Mouse (Mus musculus) adrenal gland, postnatal 36 days (tissue): ENCODE measurements around the gene Cstad. TPM values are rescaled to one million over a fixed set of nuclear protein-coding genes. Genes with fewer than 3 reads are reported as not detected.

Experiments used
- DNase-seq, 2 experiments: peaks; one replicate each; pipeline ENCODE4 v3.0.0; 2021; ENCODE audit warnings: mixed read lengths in 1 of 2
- long read RNA-seq, 2 experiments: library from polyadenylated mRNA; stranded (forward); transcript quantifications; one replicate each; pipeline ENCODE4 v2.0.0; 2021; ENCODE audit warnings: borderline sequencing depth in 2 of 2
- total RNA-seq, 2 experiments: library from RNA; stranded (reverse); gene quantifications; 2 replicates each; pipeline ENCODE4 v1.2.3; 2021

Cstad gene
- 1 to 10 TPM in 1 of 2 experiments, under 1 TPM in 1; 0.40 to 2.1 TPM for total RNA-seq
- long read RNA-seq, experiment 1, partial matches to known transcripts: 0 of 1 reads
- long read RNA-seq, experiment 1, other reads (novel, unspliced or antisense): 0 of 1 reads
- long read RNA-seq, experiment 2, partial matches to known transcripts: 0 of 1 reads
- long read RNA-seq, experiment 2, other reads (novel, unspliced or antisense): 0 of 1 reads

GRCm38 (mm10) chr2:30594641-30595379 lies at the start of gene Cstad:
TSS of gene Cstad (plus strand) at chr2:30595040.
- DNase-seq: peak; percentile 65 to 84

DNA sequence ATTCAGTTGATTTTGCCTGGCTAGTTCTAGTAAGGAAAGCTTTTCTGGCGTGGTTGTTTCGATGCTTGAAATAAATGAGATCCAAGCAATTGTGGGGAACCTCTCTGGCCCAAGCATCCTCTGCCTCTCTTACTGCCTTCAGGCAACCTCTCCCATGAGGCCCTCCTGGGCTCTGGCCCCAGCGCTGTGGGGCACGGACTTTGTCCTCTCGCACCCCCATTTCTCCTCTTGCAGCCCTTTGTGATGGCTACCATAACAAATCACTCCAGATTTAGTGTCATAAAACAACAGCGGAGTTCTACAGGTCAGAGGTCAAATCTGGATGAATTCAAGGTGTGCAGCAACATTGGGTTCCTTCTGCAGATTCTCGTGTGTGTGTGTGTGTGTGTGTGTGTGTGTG lies 49.1 kb upstream of the Cstad start:
- DNase-seq: no peak

- DNase-seq: no peak
Observed at GRCm38 (mm10) chr2:30546219-30546618, 48.6 kb upstream of the Cstad start.

DNA sequence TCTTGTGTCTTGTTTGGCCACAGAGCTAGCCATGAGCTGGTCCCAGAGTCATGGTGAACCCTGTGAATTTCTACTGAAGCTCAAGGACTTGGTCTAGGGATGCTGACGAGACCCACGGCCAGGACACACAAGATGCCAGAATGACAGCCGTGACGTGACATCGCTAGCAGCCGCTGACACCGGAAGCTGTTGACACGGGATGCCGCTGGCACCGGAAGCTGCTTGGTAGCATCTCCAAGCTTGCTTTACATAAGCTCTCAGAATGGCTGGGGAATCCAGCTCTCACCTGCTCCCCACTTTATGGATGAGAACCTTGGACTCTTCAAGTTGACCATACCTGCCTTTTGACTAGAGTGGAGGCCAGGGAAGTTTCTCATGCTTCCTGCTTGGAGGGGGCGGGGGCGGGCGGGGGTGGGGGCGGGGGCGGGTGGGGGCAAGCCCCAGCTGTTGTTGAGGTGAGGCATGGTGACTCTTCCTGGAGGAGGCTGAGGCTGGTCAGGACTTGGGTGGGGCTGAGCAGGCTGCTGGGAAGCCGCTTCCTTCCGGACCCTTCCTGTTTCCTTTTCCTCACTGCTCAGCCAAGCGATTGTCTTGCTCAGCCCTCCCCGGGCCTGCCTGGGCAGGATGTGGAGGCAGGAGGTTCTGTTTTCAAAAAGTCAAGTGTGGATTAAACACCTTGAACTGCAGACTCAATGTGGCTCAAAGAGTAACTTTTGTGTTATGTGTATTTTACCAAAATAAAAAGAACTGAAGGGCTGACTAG lies 47.2 kb upstream of the Cstad start:
- DNase-seq: peak; percentile 58 to 61

GRCm38 (mm10) chr2:30551579-30551978 lies 43.3 kb upstream of the Cstad start:
- DNase-seq: no peak

DNA sequence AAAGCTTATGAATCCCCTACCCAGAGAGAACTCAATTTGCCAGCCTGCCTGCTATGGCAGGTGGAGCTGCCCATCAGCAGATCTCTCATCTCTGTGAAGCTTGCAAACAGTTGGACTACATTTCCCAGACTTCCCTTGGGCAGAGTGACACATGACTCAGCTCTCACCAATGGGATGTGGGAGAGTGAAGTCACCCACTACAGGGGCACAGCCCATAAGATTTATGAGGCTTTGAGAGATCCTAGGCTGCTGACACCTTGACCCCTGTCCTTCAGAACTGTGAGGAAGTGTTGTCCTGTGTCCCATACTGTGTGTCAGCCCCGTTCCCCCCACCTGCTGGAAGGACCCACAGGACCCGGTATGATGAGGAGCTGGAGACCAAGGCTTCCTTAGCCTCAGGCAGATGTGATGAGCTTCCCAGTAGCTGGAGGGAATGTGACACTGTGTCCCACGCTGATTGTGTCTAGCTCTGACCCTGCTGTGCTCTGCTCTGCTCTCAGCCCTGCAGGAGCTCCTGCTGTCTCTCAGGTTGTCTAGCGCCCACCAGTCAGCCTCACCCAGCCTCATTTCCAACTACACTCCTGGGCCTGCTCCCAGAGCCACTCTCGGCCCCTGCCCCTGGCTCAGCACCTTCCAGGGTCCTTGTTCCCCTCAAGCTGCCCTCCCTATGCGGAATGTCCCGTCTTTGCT lies 40.8 kb upstream of the Cstad start:
- DNase-seq: peak; percentile 62 to 64

- DNase-seq: no peak
Observed at GRCm38 (mm10) chr2:30555257-30555656, 39.6 kb upstream of the Cstad start.

GRCm38 (mm10) chr2:30556495-30556894 lies 38.3 kb upstream of the Cstad start:
- DNase-seq: no peak

GRCm38 (mm10) chr2:30559552-30559951 lies 35.3 kb upstream of the Cstad start:
- DNase-seq: no peak

DNA sequence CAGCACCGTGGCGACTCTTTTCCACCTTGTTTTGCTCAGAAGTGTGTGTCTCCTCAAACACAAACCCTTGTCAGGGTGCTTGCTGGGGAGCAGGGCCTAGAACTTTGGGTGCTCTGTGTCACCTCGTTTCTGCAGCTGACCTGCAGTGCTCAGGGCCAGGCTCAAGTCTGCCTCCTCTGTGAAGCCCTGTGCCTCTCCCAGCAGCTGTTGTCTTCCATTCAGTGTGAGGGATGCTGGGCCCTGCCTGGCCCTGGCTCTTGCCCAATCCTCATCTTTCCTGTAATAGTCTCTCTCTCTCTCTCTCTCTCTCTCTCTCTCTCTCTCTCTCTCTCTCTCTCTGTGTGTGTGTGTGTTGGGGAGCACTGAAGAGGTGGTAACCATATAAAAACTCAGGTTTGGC lies 32.3 kb upstream of the Cstad start:
- no peak for DNase-seq

GRCm38 (mm10) chr2:30571647-30572046 lies 23.2 kb upstream of the Cstad start:
- no peak for DNase-seq

GRCm38 (mm10) chr2:30573522-30573921 lies 21.3 kb upstream of the Cstad start:
- no peak for DNase-seq

GRCm38 (mm10) chr2:30577010-30577409 lies 17.8 kb upstream of the Cstad start:
- DNase-seq: no peak

- DNase-seq: no peak
Observed at GRCm38 (mm10) chr2:30578006-30578405, 16.8 kb upstream of the Cstad start.

DNA sequence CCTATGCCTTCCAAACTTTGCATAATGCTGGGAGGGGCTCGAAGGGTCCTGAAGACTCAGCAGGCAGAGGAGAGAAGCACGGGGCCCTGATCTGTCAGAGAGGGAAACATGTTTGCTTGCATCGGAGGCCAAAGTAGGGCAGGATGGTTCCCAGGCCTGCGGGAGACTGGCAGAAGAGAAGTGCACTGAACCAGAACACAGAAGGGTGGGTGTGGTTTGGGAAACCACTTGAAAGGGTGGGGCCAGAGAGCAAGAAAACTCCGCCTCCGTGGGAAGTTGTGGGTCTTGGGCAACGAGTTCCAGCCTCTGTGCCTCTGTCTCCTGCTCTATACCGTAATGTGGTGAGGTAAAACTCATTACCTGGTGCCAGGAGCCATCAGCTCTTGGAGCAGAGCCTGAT lies 7.7 kb upstream of the Cstad start:
- DNase-seq: no peak

DNA sequence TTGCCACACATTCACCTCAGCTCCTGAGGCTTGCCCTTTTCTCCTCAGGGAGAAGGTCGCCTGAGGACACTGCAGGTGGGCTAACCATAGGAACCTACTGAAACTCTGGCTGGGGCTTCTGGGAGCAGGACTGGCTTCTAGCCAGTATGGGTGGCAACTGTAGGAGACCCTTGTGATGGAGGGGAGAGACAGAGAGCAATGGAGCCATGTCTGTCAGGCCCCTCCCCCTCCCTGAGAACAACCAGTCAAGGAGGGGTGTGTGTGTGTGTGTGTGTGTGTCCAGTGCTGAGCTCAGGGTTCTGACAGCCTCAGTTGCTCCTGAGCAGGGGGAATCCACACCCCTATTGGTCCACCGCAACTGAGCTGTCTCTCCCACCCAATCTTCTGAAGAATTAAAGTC lies 7.2 kb upstream of the Cstad start:
- DNase-seq: no peak

- DNase-seq: peak; percentile 44 to 51
Observed at GRCm38 (mm10) chr2:30588985-30589511, 5.8 kb upstream of the Cstad start.

- no peak for DNase-seq
Observed at GRCm38 (mm10) chr2:30589781-30590180, 5.1 kb upstream of the Cstad start.

- DNase-seq: peak; percentile 56 to 70
Observed at GRCm38 (mm10) chr2:30590909-30591308, 3.9 kb upstream of the Cstad start.

DNA sequence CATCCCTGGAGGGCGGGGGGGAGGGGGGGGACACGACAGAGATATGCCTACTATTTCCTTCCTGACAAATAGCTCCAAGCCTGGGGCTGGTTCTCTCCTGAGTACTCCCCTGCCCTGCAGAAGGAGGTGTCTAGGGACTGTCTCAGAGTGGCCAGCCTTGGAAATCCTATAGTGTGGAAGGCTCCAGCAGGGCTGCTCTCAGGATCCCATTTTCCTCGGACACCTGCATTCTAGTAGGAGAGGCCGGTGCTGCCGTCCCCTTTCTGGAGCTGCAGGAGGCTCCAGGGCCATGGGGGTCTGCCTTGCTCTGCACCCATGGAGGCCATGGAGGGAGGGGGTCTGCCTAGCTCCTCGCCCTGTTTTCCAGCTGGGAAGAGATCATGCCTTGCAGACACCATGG lies 2.4 kb upstream of the Cstad start:
- DNase-seq: no peak

DNA sequence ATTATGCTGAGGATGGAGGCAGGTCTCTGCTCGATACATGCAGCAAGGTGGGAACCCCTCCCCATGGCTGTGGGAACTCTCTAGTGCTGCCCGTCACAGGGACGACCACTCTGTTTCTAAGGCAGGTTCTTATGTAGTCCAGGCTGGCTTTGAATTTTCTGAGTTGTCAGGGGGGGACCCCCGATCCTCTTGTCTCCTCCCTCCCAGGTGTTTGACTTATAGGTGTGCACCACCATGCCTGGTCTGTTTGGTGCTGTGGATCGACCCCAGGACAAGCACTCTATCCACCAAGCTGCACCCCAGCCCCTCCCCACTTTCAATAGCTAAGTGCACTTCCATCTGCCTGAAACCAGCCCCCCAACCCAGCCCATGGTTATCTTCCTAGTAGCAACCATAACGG lies 1.9 kb upstream of the Cstad start:
- DNase-seq: no peak

DNA sequence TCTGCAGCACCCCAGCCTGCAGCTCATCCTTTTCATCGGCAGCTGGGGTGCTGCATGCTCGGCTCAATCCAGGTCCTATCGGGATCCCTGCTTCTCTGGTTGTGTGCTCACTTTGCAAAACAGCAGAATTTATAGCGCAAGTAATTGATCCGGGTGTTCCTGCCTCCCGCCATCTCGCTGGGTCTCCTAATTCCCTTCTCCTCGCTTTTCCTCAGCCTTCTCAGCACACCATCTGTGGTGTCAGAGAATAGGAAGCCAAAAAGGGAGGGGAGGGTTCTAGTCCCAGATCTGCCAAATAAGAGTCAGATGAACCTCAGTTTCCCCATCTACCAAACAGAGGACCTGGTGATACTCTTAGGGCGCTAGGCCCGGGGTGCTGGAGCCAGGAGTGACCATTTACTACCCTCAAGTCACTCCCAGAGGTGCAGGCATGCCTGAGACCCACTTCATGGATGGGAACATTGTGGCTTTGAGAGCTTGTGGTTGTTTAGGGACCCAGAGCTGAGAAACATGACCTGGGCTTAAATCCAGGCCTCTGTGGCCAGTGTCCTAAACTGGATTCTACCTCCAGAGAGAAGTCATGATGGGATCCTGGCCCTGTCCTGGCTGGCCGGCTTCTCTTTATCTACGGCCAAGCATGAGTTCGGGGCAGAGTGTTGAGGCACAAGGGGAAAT lies 1.1 kb upstream of the Cstad start:
- no peak for DNase-seq
